Mouse (Mus musculus) 3T3-L1 (cell line): ENCODE results near the gene Gm5127.

Experiments used
- DNase-seq: peaks from one replicate; pipeline ENCODE4 v3.0.0-alpha.2; 2015; ENCODE audit warnings: low read depth, low spot score

The Gm5127 gene

GRCm38 (mm10) chrX:106582886-106583285 lies at the start of gene Gm5127:
Gm5127 (plus strand) TSS chrX:106583186.
- DNase-seq = no peak

GRCm38 (mm10) chrX:106536359-106536758 lies 46.6 kb upstream of the Gm5127 start:
- DNase-seq = peak; percentile 1

DNA sequence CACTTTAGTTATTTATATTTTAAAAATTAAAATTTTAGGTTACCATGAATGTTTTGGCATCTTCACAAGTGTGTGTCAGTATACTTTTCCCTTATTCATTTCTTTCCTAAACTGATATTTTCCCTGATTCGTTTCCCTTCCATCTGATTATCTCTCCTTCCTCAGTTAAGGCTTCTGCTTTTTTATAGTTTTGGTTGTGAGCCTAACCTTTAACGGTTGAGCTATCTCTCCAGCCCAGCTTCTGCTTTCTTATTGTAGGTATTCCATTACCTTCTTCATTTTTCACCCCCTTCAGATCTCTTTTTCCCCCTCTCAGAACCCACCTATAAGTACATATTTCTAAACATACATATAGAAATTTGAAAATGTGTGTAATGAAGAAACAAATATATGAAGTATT lies 27.5 kb upstream of the Gm5127 start:
- no peak for DNase-seq

DNA sequence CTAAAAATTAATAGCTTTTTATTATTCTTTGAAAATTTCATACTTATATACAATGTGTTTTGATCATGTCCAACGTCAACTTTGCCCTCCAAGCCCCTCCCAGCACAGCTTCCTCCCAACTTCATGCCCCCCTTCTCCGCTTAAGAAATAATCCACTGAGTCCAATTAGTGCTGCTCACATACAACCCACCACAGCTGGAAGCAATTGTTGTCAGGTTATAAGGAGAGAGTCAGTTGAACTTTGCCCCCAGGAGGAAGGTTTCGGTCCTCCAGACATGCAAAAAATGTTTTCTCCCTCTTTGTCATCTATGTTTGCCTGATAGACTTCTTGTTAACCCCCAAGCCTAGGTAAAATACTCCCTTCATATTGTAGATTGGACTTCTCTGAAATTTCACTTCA lies 4.0 kb upstream of the Gm5127 start:
- DNase-seq = no peak

- no peak for DNase-seq
These were observed 2.6 kb upstream of the Gm5127 start for GRCm38 (mm10) chrX:106580410-106580809.

DNA sequence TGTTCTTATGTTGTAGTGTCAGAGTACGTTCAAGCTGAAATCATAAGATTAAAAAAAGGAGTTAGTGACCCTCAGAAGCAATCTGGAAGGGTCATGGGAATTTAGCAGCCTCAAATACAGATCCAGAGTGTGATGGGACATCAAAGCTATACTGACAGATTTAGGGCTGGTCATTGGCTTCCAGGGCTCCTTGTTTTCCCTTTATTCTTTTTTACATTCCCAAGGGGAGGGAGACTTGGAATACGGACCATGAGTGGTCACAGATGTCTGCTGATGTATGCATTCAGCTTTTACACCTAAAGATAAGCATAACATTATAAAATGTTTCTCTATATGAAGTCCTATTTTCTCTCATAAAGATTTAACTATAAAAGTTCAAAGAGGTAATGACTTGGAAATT lies 789 bp upstream of the Gm5127 start:
- no peak for DNase-seq

DNA sequence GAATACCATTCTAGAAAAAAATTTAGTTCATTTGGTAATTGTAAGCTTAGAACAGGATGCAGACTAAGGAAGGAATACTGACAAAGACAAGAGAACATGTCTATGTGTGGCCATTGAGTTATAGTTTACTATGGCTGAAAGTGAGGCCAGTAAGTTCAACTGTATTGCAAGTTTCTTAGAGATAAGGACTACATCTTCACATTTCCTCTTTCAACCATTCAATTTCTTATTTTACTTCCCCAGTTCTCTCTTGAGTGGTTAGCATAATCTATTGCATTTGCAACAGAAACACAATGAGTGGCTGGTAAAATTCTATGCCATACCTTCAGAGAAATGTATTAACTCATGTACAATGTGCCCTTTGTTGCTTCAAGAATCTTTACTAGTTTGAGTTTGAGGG lies 10.9 kb downstream of the Gm5127 start:
- DNase-seq = no peak

GRCm38 (mm10) chrX:106595904-106596303 lies 12.9 kb downstream of the Gm5127 start:
- DNase-seq = no peak

GRCm38 (mm10) chrX:106602574-106603258 lies 19.7 kb downstream of the Gm5127 start:
- peak; percentile 1 for DNase-seq

GRCm38 (mm10) chrX:106603386-106603785 lies 20.4 kb downstream of the Gm5127 start, which contains the start of gene Cysltr1:
Cysltr1 (minus strand) TSS chrX:106603679.
- DNase-seq = no peak

DNA sequence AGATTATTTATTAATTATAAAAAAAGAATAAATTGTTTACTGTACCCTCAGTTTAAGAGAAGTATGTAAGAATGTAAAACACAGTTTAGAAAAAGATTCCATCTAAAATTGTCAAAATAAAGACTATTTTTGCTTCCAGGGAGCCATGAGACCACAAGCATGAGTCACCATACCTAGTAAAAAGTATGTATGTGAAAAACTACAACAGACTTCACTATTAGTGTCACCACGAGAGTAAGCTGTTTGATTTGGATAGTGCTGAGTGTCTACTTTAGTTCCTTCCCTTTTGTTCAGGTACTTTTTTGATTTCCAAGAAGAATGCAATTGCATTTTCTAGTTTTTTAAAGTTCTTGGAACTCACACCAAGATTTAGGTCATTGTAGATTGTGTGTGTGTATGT lies 39.5 kb downstream of the Gm5127 start:
- no peak for DNase-seq

DNA sequence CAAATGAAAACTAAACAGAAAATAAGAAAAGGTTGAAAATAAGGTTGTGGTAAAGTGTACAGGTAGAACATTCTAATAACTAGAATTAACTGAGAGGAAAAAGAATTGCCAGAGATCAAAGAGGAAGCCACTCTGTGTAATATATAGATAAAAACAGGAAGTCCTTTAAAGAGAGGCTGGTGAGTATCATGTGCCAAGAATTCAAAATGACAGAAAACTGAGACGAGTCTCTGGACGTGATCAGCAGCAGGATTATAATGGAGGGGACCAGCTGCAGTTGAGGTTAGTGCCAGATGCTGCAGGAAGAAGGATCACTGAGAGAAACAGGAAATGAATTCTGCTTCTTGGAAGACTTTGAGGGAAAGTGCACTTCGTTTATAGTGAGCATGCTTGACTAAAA lies 40.7 kb downstream of the Gm5127 start:
- DNase-seq = no peak

DNA sequence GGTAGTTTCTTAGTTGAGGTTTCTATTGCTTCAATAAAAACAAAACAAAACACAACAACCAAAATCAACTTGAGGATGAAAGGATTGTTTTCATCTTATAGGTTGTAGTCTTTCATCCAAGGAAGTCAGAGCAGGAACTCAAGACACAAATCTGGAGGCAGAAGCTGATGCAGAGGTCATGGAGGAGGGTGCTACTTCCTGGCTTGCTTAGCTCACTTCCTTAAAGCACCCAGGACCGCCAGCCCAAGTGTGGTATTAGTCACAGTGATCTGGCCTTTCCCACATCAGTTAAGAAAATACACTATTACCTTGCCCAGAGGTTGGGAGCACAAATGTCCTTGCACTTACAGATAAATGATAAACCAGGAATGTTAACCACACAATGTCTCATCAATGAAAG lies 45.5 kb downstream of the Gm5127 start:
- no peak for DNase-seq

DNA sequence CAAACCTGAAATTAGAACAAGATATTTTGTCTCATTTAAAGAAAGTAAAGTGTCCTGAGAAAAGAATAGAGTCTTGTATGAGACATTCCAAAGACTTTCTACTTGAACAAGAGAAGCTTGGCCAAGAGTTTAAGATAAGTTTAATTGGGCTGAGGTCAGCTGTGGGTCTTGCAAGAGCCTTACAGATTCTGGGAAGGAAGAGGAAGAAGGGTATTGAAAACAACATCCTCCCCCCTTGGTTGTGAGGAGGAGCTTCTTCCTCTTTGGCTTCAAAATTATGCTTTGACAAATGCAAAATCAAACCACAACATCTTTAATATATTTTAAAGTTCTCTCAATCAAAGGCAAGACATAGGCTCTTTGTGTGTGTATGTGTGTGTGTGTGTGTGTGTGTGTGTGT lies 50.6 kb downstream of the Gm5127 start:
- no peak for DNase-seq

- DNase-seq = no peak
These were observed 52.0 kb downstream of the Gm5127 start for GRCm38 (mm10) chrX:106634799-106635541.

GRCm38 (mm10) chrX:106662101-106662500 lies 79.1 kb downstream of the Gm5127 start:
- no peak for DNase-seq

DNA sequence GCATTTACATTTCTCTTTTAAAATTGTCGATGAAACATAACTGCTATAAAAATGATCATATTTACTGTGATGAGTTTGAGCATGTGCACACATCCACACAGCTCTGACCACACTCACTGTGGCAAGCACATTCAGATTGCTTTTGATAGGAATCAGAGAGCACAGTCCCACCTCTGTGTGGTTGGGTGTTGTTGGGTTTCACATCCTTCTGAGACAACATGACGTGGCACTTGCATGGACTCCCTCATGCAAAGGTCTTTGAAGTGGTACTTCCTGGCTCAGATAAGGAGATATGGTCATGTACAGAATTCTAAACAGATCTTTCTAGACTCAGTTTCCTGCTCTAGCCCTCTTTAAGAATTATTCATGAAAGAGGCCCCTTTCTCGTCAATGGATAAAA lies 121.6 kb downstream of the Gm5127 start:
- no peak for DNase-seq

GRCm38 (mm10) chrX:106717160-106717559 lies 134.2 kb downstream of the Gm5127 start:
- DNase-seq = no peak

DNA sequence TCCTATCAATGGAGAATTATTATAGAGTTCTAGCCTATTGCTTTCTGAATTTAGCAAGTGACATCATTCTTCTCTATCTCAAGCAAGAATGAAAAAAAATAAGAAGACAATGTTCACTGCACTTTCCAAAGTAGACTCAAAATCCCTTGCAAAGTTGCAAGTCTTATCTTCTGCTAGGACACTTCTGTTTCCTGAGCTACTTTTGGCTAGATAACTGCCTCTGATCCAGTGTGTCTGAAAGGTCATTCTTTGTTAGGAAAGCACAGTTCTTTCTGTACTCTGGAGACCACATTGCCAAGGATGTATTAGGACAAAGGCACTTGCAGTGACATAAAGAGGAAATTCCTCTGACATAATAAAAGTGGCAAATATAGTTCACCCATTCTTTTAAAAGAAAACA lies 159.3 kb downstream of the Gm5127 start:
- DNase-seq = no peak

GRCm38 (mm10) chrX:106755272-106755671 lies 172.3 kb downstream of the Gm5127 start:
- no peak for DNase-seq
